Mouse (Mus musculus) kidney, embryonic 14.5 days (tissue): ENCODE measurements around the gene Rab11a. TPM values are rescaled to one million over a fixed set of nuclear protein-coding genes. Genes with fewer than 3 reads are reported as not detected.

Experiments used
- microRNA-seq: library from miRNA; unstranded; fragments of <30 nt; microRNA quantifications from one replicate; pipeline ENCODE4, GENCODE M21; 2016
- polyA plus RNA-seq: library from polyadenylated mRNA; unstranded; fragments of >200 nt; fragmentation: Nextera tagmentation; extraction: Ambion mirVana; gene quantifications from 2 replicates; pipeline ENCODE4 v1.2.1, GENCODE M21; 2014

Gene Rab11a
- polyA plus RNA-seq, 1 experiment from 2014 or later: 498 TPM

Small RNA genes within 50 kb of the gene (microRNA-seq; reads per million reads assigned to microRNA genes)
- gene Gm47308: not detected

Other genes starting within 250 kb of the Rab11a start
- 4.5 and 6.1 TPM in 2 replicates for gene Dennd4a, start 73.6 kb upstream of the Rab11a start, polyA plus RNA-seq
- gene Slc24a1, start 213.8 kb upstream of the Rab11a start, polyA plus RNA-seq: not detected in 2 replicates
- 41.4 and 71.6 TPM in 2 replicates for gene Ints14, start 223.1 kb upstream of the Rab11a start, polyA plus RNA-seq